Mouse (Mus musculus): ENCODE measurements at regions not wholly inside any gene's neighbourhood (a gene's known extent, or its start where the extent isn't known, plus 50 kb on each side); places are given as distances from the start of the nearest gene placed in this dataset.

DNA sequence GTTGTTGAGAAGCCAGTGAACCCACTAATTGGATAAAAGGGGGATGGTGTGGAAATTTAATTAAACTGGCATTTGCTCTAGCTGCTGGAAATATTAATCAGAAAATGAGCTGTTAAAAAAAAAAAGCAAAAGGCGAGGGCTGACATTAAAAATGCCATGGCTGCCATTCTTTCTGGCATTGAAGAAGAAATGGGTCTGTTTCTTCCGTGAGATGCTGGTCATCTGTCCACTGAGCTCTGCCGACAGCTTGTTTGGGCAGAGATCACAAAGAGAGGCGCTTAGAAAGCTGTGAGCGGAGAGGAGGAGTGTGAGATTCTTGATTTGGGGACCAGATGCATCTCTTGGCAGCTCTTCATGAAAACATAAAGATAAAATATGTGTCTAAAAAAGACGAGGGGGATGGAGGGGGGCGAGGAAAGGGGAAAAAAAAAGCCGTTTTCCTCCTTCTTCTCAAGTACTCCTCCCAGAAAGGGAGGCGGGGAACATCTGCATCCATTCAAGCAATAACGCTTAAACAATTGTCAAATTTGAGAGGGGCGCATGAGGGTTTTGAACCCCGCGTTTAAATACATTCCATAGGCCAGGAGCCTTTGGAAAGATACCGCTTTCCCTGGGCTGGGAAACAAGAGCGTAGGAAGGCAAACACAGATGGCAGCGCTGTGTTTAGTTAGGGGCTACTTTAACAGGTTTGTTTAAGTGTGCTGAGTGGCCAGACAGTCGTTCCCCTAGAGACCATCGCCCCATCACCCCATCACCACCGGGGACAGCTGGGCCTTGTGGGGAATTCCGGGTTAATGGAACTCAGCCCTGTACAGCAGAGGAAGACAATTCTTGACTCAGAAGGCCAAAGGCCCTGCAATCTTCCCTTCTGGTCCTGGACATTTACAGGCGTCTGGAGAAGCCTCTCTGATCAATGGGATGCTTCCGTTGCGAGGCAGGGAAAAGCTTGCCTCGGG is 109.2 kb upstream of the Slit3 start:
- DNase-seq (ENCODE audit: low read depth): peak; percentile 89
- TF ChIP-seq CTCF (IDR thresholded peaks at IDR 0.05; ENCODE audit: borderline replicate concordance, extremely low read depth, insufficient read depth, insufficient read length) (no peak), POLR2A (IDR thresholded peaks at IDR 0.05; ENCODE audit: borderline replicate concordance, extremely low read depth, insufficient read depth, insufficient read length, poor library complexity, severe bottlenecking) (no peak)

DNA sequence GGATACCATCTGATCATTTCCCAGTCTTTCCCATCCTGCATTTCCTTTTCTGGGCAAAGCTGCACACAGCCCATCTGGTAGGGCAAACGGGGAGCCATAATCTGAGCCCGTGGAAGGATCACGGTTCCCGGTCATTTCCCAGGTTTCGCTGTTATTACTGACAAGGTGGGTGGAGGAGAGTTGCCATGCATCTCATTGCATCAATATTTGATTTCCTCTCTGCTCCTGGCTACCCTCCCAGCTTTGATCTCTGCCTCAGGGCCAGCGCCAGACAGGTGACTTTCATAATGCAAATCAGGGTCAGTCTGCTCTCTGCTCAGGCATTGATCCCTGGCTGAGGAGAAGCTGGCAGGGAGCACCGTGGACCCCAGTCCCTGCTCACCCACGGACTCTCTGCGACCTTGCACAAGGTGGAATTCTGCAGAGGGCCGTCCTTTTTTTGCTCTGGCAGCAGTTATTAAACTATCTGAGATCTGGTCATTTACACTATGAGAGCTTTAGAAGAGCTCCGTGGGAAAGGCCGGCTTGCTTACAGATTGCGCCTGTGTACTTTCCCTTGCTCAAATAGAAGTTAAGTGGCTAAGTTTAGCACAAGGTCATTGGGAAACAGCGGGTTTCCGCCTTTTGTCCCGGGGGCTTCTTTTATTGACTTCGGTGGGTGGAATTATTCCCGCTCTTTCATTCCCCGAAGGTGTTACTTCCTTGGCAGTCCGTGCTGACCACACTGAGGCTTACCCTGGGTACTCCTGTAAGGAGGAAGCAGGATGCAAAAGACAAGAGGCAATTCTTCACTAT is 114.1 kb upstream of the Slit3 start:
- peak; percentile 29 for DNase-seq (ENCODE audit: low read depth)
- no peak for TF ChIP-seq CTCF (IDR thresholded peaks at IDR 0.05; ENCODE audit: borderline replicate concordance, extremely low read depth, insufficient read depth, insufficient read length)
- no peak for TF ChIP-seq POLR2A (IDR thresholded peaks at IDR 0.05; ENCODE audit: borderline replicate concordance, extremely low read depth, insufficient read depth, insufficient read length, poor library complexity, severe bottlenecking)

- TF ChIP-seq CTCF (IDR thresholded peaks at IDR 0.05; ENCODE audit: borderline replicate concordance, extremely low read depth, insufficient read depth, insufficient read length) (no peak), POLR2A (IDR thresholded peaks at IDR 0.05; ENCODE audit: borderline replicate concordance, extremely low read depth, insufficient read depth, insufficient read length, poor library complexity, severe bottlenecking) (no peak)
- no peak for DNase-seq (ENCODE audit: low read depth)
These were observed 115.9 kb upstream of the Slit3 start for GRCm38 (mm10) chr11:35005143-35005542.

DNA sequence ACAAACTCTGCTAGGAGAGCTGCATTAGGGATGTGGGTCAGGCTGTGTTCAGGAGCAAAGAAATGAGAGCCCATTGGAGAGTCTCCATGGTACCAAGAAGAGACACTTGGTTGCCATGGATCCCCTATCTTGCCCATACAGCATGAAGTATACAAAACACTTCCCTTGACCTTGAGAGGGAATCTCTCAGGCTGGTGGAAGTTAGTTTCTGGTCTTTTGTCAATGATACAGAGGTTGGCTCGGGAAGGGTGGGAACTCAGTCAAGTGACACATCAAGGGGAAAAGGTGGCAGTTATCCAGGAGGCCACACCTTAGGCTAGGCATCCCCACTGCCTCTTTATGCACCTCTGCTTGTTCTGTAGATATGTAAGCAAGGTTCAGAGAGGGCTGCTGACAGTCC is 116.6 kb upstream of the Slit3 start:
- no peak for DNase-seq (ENCODE audit: low read depth)
- TF ChIP-seq CTCF (IDR thresholded peaks at IDR 0.05; ENCODE audit: borderline replicate concordance, extremely low read depth, insufficient read depth, insufficient read length): no peak
- TF ChIP-seq POLR2A (IDR thresholded peaks at IDR 0.05; ENCODE audit: borderline replicate concordance, extremely low read depth, insufficient read depth, insufficient read length, poor library complexity, severe bottlenecking): no peak

DNA sequence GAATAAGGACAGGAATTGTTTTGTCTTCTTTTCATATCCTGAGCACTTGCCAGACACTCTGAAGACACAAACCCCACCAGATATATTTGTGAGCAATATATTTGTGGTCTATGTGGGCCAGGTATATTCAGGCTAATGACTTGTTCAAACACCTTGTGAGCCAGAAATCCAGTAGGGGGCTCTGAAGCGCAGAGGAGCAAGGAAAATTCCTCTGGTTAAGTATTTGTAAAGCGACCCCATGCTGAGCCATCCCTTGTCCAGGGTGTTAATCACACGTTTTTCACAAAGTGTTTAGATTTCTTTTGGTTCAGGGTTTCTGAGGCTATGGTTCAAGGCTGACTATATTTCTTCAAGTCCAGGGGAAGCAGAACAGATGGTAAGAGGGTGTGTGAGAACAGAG is 117.1 kb upstream of the Slit3 start:
- DNase-seq (ENCODE audit: low read depth): no peak
- TF ChIP-seq POLR2A (IDR thresholded peaks at IDR 0.05; ENCODE audit: borderline replicate concordance, extremely low read depth, insufficient read depth, insufficient read length, poor library complexity, severe bottlenecking) (no peak), CTCF (IDR thresholded peaks at IDR 0.05; ENCODE audit: borderline replicate concordance, extremely low read depth, insufficient read depth, insufficient read length) (peak; percentile 10; the same call in 1 of the 2 replicates)

DNA sequence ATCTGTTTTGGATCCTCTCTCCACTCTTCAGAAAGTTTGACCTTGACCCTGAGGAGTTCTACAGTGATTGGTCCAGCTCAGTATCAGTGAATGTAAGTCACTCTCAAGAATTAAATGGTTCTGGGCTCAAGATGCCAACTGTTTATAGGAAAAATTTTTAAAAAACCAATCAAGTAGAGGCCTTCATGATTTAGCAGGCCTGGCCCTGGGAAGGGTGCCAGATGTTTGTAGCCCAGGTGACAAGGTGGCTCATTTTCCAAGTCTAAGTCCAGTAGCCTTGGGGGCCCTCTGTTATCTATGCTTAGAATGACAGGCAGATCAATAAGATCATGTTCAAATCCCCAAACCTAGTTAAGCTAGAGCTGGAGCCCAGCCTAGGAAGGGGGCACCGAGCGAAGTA is 123.1 kb upstream of the Slit3 start:
- no peak for DNase-seq (ENCODE audit: low read depth)
- TF ChIP-seq POLR2A (IDR thresholded peaks at IDR 0.05; ENCODE audit: borderline replicate concordance, extremely low read depth, insufficient read depth, insufficient read length, poor library complexity, severe bottlenecking) (no peak), CTCF (IDR thresholded peaks at IDR 0.05; ENCODE audit: borderline replicate concordance, extremely low read depth, insufficient read depth, insufficient read length) (no peak)

- no peak for DNase-seq (ENCODE audit: low read depth)
- TF ChIP-seq CTCF (IDR thresholded peaks at IDR 0.05; ENCODE audit: borderline replicate concordance, extremely low read depth, insufficient read depth, insufficient read length): no peak
- TF ChIP-seq POLR2A (IDR thresholded peaks at IDR 0.05; ENCODE audit: borderline replicate concordance, extremely low read depth, insufficient read depth, insufficient read length, poor library complexity, severe bottlenecking): no peak
These were observed 125.5 kb upstream of the Slit3 start for GRCm38 (mm10) chr11:34995515-34995914.

GRCm38 (mm10) chr11:34982775-34983457 is 138.1 kb upstream of the Slit3 start:
- TF ChIP-seq CTCF (IDR thresholded peaks at IDR 0.05; ENCODE audit: borderline replicate concordance, extremely low read depth, insufficient read depth, insufficient read length): no peak
- no peak for TF ChIP-seq POLR2A (IDR thresholded peaks at IDR 0.05; ENCODE audit: borderline replicate concordance, extremely low read depth, insufficient read depth, insufficient read length, poor library complexity, severe bottlenecking)
- no peak for DNase-seq (ENCODE audit: low read depth)

GRCm38 (mm10) chr11:34980210-34980609 is 140.8 kb upstream of the Slit3 start:
- DNase-seq (ENCODE audit: low read depth): no peak
- no peak for TF ChIP-seq CTCF (IDR thresholded peaks at IDR 0.05; ENCODE audit: borderline replicate concordance, extremely low read depth, insufficient read depth, insufficient read length)
- no peak for TF ChIP-seq POLR2A (IDR thresholded peaks at IDR 0.05; ENCODE audit: borderline replicate concordance, extremely low read depth, insufficient read depth, insufficient read length, poor library complexity, severe bottlenecking)

GRCm38 (mm10) chr11:34977861-34978260 is 143.2 kb upstream of the Slit3 start:
- peak; percentile 14 for DNase-seq (ENCODE audit: low read depth)
- TF ChIP-seq CTCF (IDR thresholded peaks at IDR 0.05; ENCODE audit: borderline replicate concordance, extremely low read depth, insufficient read depth, insufficient read length): no peak
- TF ChIP-seq POLR2A (IDR thresholded peaks at IDR 0.05; ENCODE audit: borderline replicate concordance, extremely low read depth, insufficient read depth, insufficient read length, poor library complexity, severe bottlenecking): no peak

GRCm38 (mm10) chr11:34975771-34976302 is 142.4 kb upstream of the Spdl1 start:
- no peak for DNase-seq (ENCODE audit: low read depth)
- TF ChIP-seq POLR2A (IDR thresholded peaks at IDR 0.05; ENCODE audit: borderline replicate concordance, extremely low read depth, insufficient read depth, insufficient read length, poor library complexity, severe bottlenecking) (no peak), CTCF (IDR thresholded peaks at IDR 0.05; ENCODE audit: borderline replicate concordance, extremely low read depth, insufficient read depth, insufficient read length) (no peak)
